Mouse (Mus musculus): Measurements from ENCODE around the gene Zbtb42. TPM values are rescaled to one million over a fixed set of nuclear protein-coding genes. Genes with fewer than 3 reads are reported as not detected.

Gene Zbtb42
- polyA plus RNA-seq, 1 experiment from 2014 or later = 3.5 TPM

DNA sequence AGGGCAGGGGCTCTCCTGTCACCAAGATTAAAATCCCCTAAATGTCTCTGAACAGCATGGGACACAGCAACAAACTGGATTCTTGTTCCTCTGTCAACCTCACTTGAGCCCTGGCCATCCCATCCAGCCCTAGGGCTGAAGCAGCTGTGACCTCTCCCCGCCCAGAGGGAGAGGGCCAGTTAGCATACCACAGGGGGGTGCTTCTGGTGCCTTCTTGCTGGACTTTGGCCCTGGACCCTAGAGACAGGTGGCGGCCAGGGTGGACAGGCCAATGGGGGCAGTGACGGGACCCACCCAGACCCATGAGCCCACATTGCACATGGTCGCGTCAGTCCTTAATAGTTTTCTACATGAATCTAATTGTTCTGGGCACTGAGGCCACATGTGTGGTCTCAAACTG is 24.6 kb upstream of the Zbtb42 start:
- H3K27ac ChIP-seq (replicated peaks; ENCODE audit: low read depth, low read length) = no peak overlapping the region

GRCm38 (mm10) chr12:112658619-112659018 is 20.0 kb upstream of the Zbtb42 start:
- no peak for DNase-seq
- no peak overlapping the region for H3K4me3 ChIP-seq (replicated peaks; ENCODE audit: low read depth, low read length)
- H3K27ac ChIP-seq (replicated peaks; ENCODE audit: low read depth, low read length) = no peak overlapping the region
- H3K4me2 ChIP-seq (ENCODE audit: low read length) = no peak overlapping the region
- H3K27me3 ChIP-seq (ENCODE audit: control insufficient read depth, insufficient read depth, low read length) = no peaks in the 10 kb centered on the region
- peaks cover 28% of the 10 kb centered on the region for H3K4me1 ChIP-seq (ENCODE audit: control insufficient read depth, insufficient read depth, low read length)
- WGBS = 93% methylated on average over 7 of the region's 7 CpGs
- no peak overlapping the region for H3K9ac ChIP-seq (replicated peaks; ENCODE audit: low read length)
- ATAC-seq (ENCODE audit: low FRiP score, low TSS enrichment) = no peak
- peaks cover 93% of the 10 kb centered on the region for H3K36me3 ChIP-seq (ENCODE audit: control insufficient read depth, insufficient read depth, low read length)
- no peaks in the 10 kb centered on the region for H3K9me3 ChIP-seq (ENCODE audit: control insufficient read depth, low read length)

More for the DNA sequence above, 24.6 kb upstream of the Zbtb42 start:
- WGBS = 91% methylated on average over 5 of the region's 5 CpGs
- Histone ChIP-seq H3K4me3 (replicated peaks; ENCODE audit: low read depth, low read length) (no peak overlapping the region), H3K4me2 (ENCODE audit: low read length) (no peak overlapping the region), H3K4me1 (ENCODE audit: control insufficient read depth, insufficient read depth, low read length) (no peaks in the 10 kb centered on the region), H3K36me3 (ENCODE audit: control insufficient read depth, insufficient read depth, low read length) (peaks cover 89% of the 10 kb centered on the region), H3K27me3 (ENCODE audit: control insufficient read depth, insufficient read depth, low read length) (no peaks in the 10 kb centered on the region), H3K9ac (replicated peaks; ENCODE audit: low read length) (no peak overlapping the region), H3K9me3 (ENCODE audit: control insufficient read depth, low read length) (no peaks in the 10 kb centered on the region)
- ATAC-seq (ENCODE audit: low FRiP score, low TSS enrichment) (no peak), DNase-seq (no peak)

- H3K4me2 ChIP-seq (ENCODE audit: low read length) = no peak overlapping the region
- peaks cover 88% of the 10 kb centered on the region for H3K36me3 ChIP-seq (ENCODE audit: control insufficient read depth, insufficient read depth, low read length)
- DNase-seq = no peak
- H3K9ac ChIP-seq (replicated peaks; ENCODE audit: low read length) = no peak overlapping the region
- no peak for ATAC-seq (ENCODE audit: low FRiP score, low TSS enrichment)
- 83% methylated on average over 6 of the region's 6 CpGs for WGBS
- H3K4me3 ChIP-seq (replicated peaks; ENCODE audit: low read depth, low read length) = no peak overlapping the region
- no peak overlapping the region for H3K27ac ChIP-seq (replicated peaks; ENCODE audit: low read depth, low read length)
- H3K4me1 ChIP-seq (ENCODE audit: control insufficient read depth, insufficient read depth, low read length) = peaks cover 32% of the 10 kb centered on the region
- H3K27me3 ChIP-seq (ENCODE audit: control insufficient read depth, insufficient read depth, low read length) = no peaks in the 10 kb centered on the region
- H3K9me3 ChIP-seq (ENCODE audit: control insufficient read depth, low read length) = no peaks in the 10 kb centered on the region
Measured at GRCm38 (mm10) chr12:112659109-112659508, 19.5 kb upstream of the Zbtb42 start.

DNA sequence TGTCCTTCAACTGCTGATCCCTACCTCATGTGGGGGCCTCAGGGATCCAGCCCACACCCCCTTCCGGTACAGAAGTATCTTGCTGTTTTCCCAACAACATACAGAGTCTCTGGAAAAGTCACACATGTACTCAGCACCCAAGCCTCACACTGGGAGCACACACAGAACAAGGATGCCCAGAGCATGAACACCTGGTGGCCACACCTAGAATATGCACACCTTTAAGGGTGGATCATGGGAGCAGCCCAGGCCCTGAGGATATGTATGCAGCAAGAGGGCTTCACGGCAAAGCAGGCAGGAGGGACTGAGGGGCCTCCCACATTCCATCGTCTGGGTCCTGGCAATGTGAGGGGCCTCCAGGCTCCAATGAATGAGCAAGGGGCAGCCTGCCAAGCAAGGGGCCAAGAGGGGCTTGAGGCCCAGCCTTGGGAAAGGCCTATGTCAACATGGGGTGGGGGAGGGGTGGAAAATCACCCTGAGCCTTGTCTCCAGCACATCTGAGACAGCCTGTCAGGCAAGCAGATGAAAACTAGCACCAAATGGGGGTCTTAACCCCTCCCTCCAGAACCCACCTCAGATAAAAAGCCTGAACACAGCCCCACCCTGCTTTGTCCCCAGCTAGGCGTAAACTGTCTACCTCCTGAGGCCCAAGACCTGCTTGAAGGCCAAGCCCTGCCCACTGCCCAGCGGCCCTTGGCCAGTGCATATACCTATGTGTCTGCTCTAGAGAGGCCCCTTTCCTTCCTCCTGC is 17.9 kb upstream of the Zbtb42 start:
- no peak overlapping the region for H3K4me3 ChIP-seq (replicated peaks; ENCODE audit: low read depth, low read length)
- DNase-seq (peak; percentile 87), ATAC-seq (ENCODE audit: low FRiP score, low TSS enrichment) (peak; percentile 48)
- H3K27me3 ChIP-seq (ENCODE audit: control insufficient read depth, insufficient read depth, low read length) = no peaks in the 10 kb centered on the region
- peak overlapping the region; percentile 14; the same call in 1 of the 2 replicates for H3K4me2 ChIP-seq (ENCODE audit: low read length)
- peak overlapping the region; percentile 32; the same call in 1 of the 2 replicates for H3K9ac ChIP-seq (replicated peaks; ENCODE audit: low read length)
- 24% methylated on average over 5 of the region's 5 CpGs for WGBS
- no peaks in the 10 kb centered on the region for H3K9me3 ChIP-seq (ENCODE audit: control insufficient read depth, low read length)
- peak overlapping the region; percentile 78 for H3K27ac ChIP-seq (replicated peaks; ENCODE audit: low read depth, low read length)
- H3K36me3 ChIP-seq (ENCODE audit: control insufficient read depth, insufficient read depth, low read length) = peaks cover 79% of the 10 kb centered on the region
- H3K4me1 ChIP-seq (ENCODE audit: control insufficient read depth, insufficient read depth, low read length) = peaks cover 48% of the 10 kb centered on the region

- H3K9ac ChIP-seq (replicated peaks; ENCODE audit: low read length) = peak overlapping the region; percentile 32; the same call in 1 of the 2 replicates
- 0 out of 2 replicates have a peak overlapping the region, but pooled peaks have one; percentile 14 for H3K4me2 ChIP-seq (ENCODE audit: low read length)
- DNase-seq (no peak), ATAC-seq (ENCODE audit: low FRiP score, low TSS enrichment) (no peak)
- peaks cover 79% of the 10 kb centered on the region for H3K36me3 ChIP-seq (ENCODE audit: control insufficient read depth, insufficient read depth, low read length)
- no peaks in the 10 kb centered on the region for H3K27me3 ChIP-seq (ENCODE audit: control insufficient read depth, insufficient read depth, low read length)
- no peaks in the 10 kb centered on the region for H3K9me3 ChIP-seq (ENCODE audit: control insufficient read depth, low read length)
- no peak overlapping the region for H3K4me3 ChIP-seq (replicated peaks; ENCODE audit: low read depth, low read length)
- H3K4me1 ChIP-seq (ENCODE audit: control insufficient read depth, insufficient read depth, low read length) = peaks cover 53% of the 10 kb centered on the region
- peak overlapping the region; percentile 78 for H3K27ac ChIP-seq (replicated peaks; ENCODE audit: low read depth, low read length)
- 62% methylated on average over 3 of the region's 3 CpGs for WGBS
Measured at GRCm38 (mm10) chr12:112661327-112661605, 17.4 kb upstream of the Zbtb42 start.

- 83% methylated on average over 9 of the region's 9 CpGs for WGBS
- no peak overlapping the region for H3K4me3 ChIP-seq (replicated peaks; ENCODE audit: low read depth, low read length)
- H3K9me3 ChIP-seq (ENCODE audit: control insufficient read depth, low read length) = no peaks in the 10 kb centered on the region
- H3K27ac ChIP-seq (replicated peaks; ENCODE audit: low read depth, low read length) = peak overlapping the region; percentile 78
- no peak overlapping the region for H3K4me2 ChIP-seq (ENCODE audit: low read length)
- peaks cover 58% of the 10 kb centered on the region for H3K4me1 ChIP-seq (ENCODE audit: control insufficient read depth, insufficient read depth, low read length)
- no peak overlapping the region; the same call in 1 of the 2 replicates for H3K9ac ChIP-seq (replicated peaks; ENCODE audit: low read length)
- H3K36me3 ChIP-seq (ENCODE audit: control insufficient read depth, insufficient read depth, low read length) = peaks cover 76% of the 10 kb centered on the region
- ATAC-seq (ENCODE audit: low FRiP score, low TSS enrichment) = no peak
- no peak for DNase-seq
- H3K27me3 ChIP-seq (ENCODE audit: control insufficient read depth, insufficient read depth, low read length) = no peaks in the 10 kb centered on the region
Measured at GRCm38 (mm10) chr12:112661851-112662250, 16.8 kb upstream of the Zbtb42 start.

GRCm38 (mm10) chr12:112663303-112663702 is 15.3 kb upstream of the Zbtb42 start:
- H3K4me3 ChIP-seq (replicated peaks; ENCODE audit: low read depth, low read length) = no peak overlapping the region
- DNase-seq (peak; percentile 46), ATAC-seq (ENCODE audit: low FRiP score, low TSS enrichment) (no peak)
- 64% methylated on average over 11 of the region's 11 CpGs for WGBS
- peak overlapping the region; percentile 30; the same call in 1 of the 2 replicates for H3K9ac ChIP-seq (replicated peaks; ENCODE audit: low read length)
- H3K4me1 ChIP-seq (ENCODE audit: control insufficient read depth, insufficient read depth, low read length) = peaks cover 58% of the 10 kb centered on the region
- no peaks in the 10 kb centered on the region for H3K9me3 ChIP-seq (ENCODE audit: control insufficient read depth, low read length)
- no peaks in the 10 kb centered on the region for H3K27me3 ChIP-seq (ENCODE audit: control insufficient read depth, insufficient read depth, low read length)
- H3K36me3 ChIP-seq (ENCODE audit: control insufficient read depth, insufficient read depth, low read length) = peaks cover 76% of the 10 kb centered on the region
- H3K27ac ChIP-seq (replicated peaks; ENCODE audit: low read depth, low read length) = peak overlapping the region; percentile 84
- H3K4me2 ChIP-seq (ENCODE audit: low read length) = peak overlapping the region; percentile 30

GRCm38 (mm10) chr12:112663716-112664115 is 14.9 kb upstream of the Zbtb42 start:
- WGBS = 42% methylated on average over 12 of the region's 12 CpGs
- DNase-seq (peak; percentile 47), ATAC-seq (ENCODE audit: low FRiP score, low TSS enrichment) (peak; percentile 43)
- Histone ChIP-seq H3K36me3 (ENCODE audit: control insufficient read depth, insufficient read depth, low read length) (peaks cover 76% of the 10 kb centered on the region), H3K4me2 (ENCODE audit: low read length) (peak overlapping the region; percentile 30), H3K9me3 (ENCODE audit: control insufficient read depth, low read length) (no peaks in the 10 kb centered on the region), H3K4me1 (ENCODE audit: control insufficient read depth, insufficient read depth, low read length) (peaks cover 58% of the 10 kb centered on the region), H3K4me3 (replicated peaks; ENCODE audit: low read depth, low read length) (no peak overlapping the region), H3K27ac (replicated peaks; ENCODE audit: low read depth, low read length) (peak overlapping the region; percentile 84), H3K9ac (replicated peaks; ENCODE audit: low read length) (peak overlapping the region; percentile 30; the same call in 1 of the 2 replicates), H3K27me3 (ENCODE audit: control insufficient read depth, insufficient read depth, low read length) (no peaks in the 10 kb centered on the region)

GRCm38 (mm10) chr12:112664124-112664523 is 14.5 kb upstream of the Zbtb42 start:
- Histone ChIP-seq H3K9ac (replicated peaks; ENCODE audit: low read length) (peak overlapping the region; percentile 30; the same call in 1 of the 2 replicates), H3K27me3 (ENCODE audit: control insufficient read depth, insufficient read depth, low read length) (no peaks in the 10 kb centered on the region), H3K4me3 (replicated peaks; ENCODE audit: low read depth, low read length) (no peak overlapping the region), H3K27ac (replicated peaks; ENCODE audit: low read depth, low read length) (peak overlapping the region; percentile 84), H3K9me3 (ENCODE audit: control insufficient read depth, low read length) (no peaks in the 10 kb centered on the region), H3K36me3 (ENCODE audit: control insufficient read depth, insufficient read depth, low read length) (peaks cover 76% of the 10 kb centered on the region), H3K4me1 (ENCODE audit: control insufficient read depth, insufficient read depth, low read length) (peaks cover 58% of the 10 kb centered on the region), H3K4me2 (ENCODE audit: low read length) (peak overlapping the region; percentile 30)
- ATAC-seq (ENCODE audit: low FRiP score, low TSS enrichment) = peak; percentile 55
- peak; percentile 75 for DNase-seq
- WGBS = 11% methylated on average over 2 of the region's 2 CpGs
